Mouse (Mus musculus) cortical plate, adult 2 months (tissue): Measurements from ENCODE around the gene Mrpl38. TPM values are rescaled to one million over a fixed set of nuclear protein-coding genes. Genes with fewer than 3 reads are reported as not detected.

Experiments used
- H3K27ac ChIP-seq: fragments of 200-500 bp; 2 replicates; pipeline ENCODE4 v1.5.1; 2012; ENCODE audit warnings: low read length, control low read depth, inconsistent platforms; ENCODE audit not compliant: insufficient read depth
- H3K4me1 ChIP-seq: fragments of 200-500 bp; 2 replicates; pipeline ENCODE4 v1.6.1; 2011; ENCODE audit warnings: low read length; ENCODE audit not compliant: control insufficient read depth, insufficient read depth
- H3K4me3 ChIP-seq: fragments of 200-500 bp; 2 replicates; pipeline ENCODE4 v1.5.1; 2011; ENCODE audit warnings: mild to moderate bottlenecking, low read length, control low read depth; ENCODE audit not compliant: insufficient read depth
- CTCF ChIP-seq: fragments of 200-500 bp; IDR thresholded peaks from 2 replicates; pipeline ENCODE4 v1.5.1; 2011; ENCODE audit warnings: mild to moderate bottlenecking, control low read depth, low read length; ENCODE audit not compliant: insufficient read depth; ENCODE audit errors: extremely low read depth
- POLR2A ChIP-seq: fragments of 200-500 bp; IDR thresholded peaks from 2 replicates; pipeline ENCODE4 v1.6.1; 2011; ENCODE audit warnings: mild to moderate bottlenecking, low read length, control low read depth; ENCODE audit not compliant: insufficient read depth; ENCODE audit errors: extremely low read depth
- polyA plus RNA-seq: library from polyadenylated mRNA; depleted of rRNA; stranded (reverse); fragments of >200 nt; gene quantifications from 2 replicates; pipeline ENCODE4 v1.2.3, GENCODE M21; 2012

The Mrpl38 gene
- polyA plus RNA-seq, 1 experiment: 34.6 TPM

DNA sequence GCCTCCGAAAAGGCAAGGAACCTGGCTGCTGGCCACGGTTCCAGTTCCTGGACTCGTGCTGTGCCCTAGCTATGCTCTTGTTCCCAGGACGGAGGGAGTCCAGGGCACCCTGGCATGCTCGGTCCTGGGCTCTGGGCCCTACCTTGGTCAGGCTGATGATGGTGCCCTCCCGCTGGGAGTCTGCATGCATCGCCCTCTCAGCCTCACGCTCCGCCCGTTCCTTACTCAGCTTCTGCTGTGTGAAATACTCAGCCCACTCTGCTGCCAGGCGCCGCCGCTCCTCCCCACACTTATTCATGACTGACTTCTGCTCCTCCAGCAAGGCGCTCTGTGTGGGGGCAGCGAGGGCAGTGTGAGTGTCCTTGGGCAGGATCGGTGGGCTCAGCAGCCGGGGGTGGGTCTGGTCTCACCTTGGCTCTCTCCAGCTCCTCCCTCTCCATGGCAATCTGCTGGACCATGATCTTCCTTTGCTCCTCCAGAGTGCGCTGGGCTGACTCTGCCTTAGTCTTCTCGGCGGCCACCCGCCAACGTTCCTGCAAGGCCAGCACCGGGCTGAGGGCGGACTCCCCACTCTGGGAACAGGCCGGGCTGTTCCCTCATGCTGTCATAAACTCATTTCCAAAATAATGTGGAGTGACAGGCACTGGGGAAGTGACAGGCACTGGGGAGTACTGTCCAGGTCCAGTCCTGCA, 7.8 kb upstream of the Mrpl38 start:
- no peak for TF ChIP-seq CTCF
- TF ChIP-seq POLR2A: peak; percentile 34; the same call in 1 of the 2 replicates
- peak overlapping the region; percentile 58; the same call in 1 of the 2 replicates for H3K27ac ChIP-seq
- H3K4me3 ChIP-seq: no peak overlapping the region
- H3K4me1 ChIP-seq: peaks cover 6% of the 10 kb centered on the region

DNA sequence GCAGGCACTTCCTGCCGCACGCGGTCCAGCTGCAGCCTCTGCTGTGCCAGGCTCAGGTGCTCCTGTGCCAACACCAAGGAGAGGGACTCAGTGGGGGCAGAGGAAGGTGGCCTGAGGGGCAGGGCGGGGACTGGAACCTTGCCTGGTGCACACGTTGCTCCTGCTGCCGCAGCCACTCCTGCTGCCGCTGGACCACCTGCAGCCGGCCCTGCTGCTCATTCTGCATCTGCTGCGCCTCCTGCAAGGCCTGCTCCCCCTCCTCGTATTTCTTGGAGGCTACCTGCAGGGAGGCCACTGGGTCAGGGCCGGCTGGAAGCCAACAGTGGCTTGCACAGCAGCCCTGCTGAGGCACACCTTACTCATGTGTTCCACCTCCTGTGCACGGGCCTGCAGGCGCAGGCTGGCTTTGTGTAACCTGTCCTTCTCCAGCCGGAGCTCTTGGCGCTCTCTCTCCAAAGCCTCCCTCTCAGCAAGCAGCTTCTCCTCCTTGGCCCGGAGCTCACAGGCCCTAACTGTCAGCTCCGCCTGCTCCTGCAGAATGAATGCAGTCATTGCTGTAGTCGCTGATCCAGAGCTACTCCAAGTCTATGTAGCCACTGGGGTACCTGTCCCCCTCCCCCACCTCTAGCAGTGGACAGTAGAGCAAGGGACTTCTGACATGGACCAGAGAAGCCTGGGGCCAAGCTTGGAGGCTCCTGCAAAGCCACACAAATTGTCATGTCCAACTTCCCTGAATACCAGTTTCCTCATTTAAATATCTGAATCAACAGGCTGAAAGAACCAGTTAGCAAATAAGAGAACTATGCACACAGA, 7.0 kb upstream of the Mrpl38 start:
- TF ChIP-seq POLR2A: no peak
- no peak for TF ChIP-seq CTCF
- Histone ChIP-seq H3K27ac (peak overlapping the region; percentile 11; the same call in 1 of the 2 replicates), H3K4me1 (peaks cover 6% of the 10 kb centered on the region), H3K4me3 (no peak overlapping the region)

DNA sequence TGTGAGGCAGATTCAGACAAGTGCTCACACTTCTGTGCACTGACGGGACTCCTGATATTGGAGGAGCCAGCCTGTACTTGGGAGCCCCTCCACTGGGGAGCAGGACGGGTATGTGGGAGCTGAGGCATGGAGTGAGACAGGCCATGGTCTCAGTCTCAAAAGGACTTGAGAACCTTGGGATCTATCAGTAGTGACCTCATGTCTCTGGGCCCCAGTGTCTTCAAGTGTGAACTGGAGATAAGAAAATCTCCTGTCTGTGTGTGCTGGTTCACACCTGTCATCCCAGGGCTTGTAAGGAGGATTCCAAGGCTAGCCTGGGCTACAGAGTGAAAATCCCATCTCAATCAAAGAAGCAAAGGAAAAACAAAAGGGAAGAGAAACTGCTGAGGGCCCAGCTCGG, 4.8 kb upstream of the Mrpl38 start:
- no peak for TF ChIP-seq CTCF
- TF ChIP-seq POLR2A: no peak
- no peak overlapping the region for H3K27ac ChIP-seq
- H3K4me3 ChIP-seq: no peak overlapping the region
- peaks cover 6% of the 10 kb centered on the region for H3K4me1 ChIP-seq

GRCm38 (mm10) chr11:116142211-116142991, 3.7 kb upstream of the Mrpl38 start:
- H3K4me3 ChIP-seq: no peak overlapping the region
- TF ChIP-seq POLR2A (no peak), CTCF (no peak)
- H3K4me1 ChIP-seq: peaks cover 2% of the 10 kb centered on the region; the same call in 1 of the 2 replicates
- H3K27ac ChIP-seq: no peak overlapping the region

DNA sequence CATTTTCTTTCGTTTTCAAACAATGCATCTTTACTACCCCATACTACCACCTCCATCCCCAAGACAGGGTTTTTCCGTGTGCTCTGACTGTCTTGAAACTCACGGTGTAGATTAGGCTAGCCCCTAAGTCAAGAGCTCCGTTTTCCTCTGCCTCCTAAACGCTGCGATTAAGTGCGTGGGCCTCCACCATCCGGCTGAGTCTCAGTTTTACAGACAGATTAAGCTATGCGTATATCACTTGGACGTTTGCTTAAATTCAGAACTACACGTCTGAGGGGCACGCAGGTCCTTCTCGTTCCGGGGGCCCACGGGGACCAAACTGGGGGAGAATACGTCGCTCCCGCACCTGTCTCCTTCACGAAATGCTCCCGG, 586 bp downstream of the Mrpl38 start:
- Histone ChIP-seq H3K4me3 (peak overlapping the region; percentile 75), H3K4me1 (no peaks in the 10 kb centered on the region), H3K27ac (peak overlapping the region; percentile 87)
- TF ChIP-seq POLR2A (no peak), CTCF (no peak)

DNA sequence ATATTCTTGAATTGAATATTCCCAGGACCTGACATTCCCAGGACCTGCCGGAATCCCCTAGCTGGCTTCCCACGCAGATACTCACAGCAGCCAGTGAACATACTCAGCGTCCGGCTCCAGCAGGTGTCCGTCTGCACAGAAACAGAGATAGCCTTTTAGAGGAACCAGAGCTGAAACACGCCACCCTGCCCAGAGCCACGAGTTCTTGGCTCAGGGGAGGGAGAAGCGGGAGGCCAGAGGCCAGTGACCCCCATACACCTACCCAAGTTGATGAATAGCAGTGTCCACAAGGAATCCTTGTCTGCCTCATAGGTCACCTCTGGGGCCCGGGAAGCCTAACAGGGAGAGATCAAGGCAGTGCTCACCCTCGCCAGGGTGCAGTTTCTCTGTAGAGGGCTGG, 4.5 kb downstream of the Mrpl38 start:
- TF ChIP-seq POLR2A: no peak
- no peak for TF ChIP-seq CTCF
- Histone ChIP-seq H3K4me3 (no peak overlapping the region), H3K27ac (no peak overlapping the region), H3K4me1 (peaks cover 4% of the 10 kb centered on the region)

DNA sequence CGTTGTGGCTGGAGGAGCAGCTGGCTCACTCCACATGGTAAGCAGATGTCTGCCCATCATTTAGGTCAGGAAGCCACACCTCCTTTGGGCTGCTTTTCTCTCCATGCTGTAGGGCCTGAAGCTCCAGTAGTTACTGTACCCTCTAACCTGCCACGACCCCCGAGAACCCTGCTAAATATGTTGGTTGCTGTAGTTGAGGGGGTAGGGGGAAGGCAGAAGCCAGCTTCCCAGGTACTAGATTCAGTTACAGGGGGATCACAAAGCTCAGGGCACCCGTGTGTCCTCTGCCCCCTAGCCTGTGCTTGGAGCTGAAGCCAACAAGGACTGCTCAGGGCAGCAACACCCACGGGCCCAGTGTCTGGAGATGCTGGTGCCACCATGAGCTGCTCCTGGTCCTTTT, 5.2 kb downstream of the Mrpl38 start:
- peaks cover 4% of the 10 kb centered on the region for H3K4me1 ChIP-seq
- no peak overlapping the region for H3K27ac ChIP-seq
- H3K4me3 ChIP-seq: no peak overlapping the region
- no peak for TF ChIP-seq POLR2A
- TF ChIP-seq CTCF: no peak

GRCm38 (mm10) chr11:116132366-116133333, 6.0 kb downstream of the Mrpl38 start:
- TF ChIP-seq CTCF (peak; percentile 32; the same call in 1 of the 2 replicates), POLR2A (no peak)
- Histone ChIP-seq H3K4me1 (peaks cover 4% of the 10 kb centered on the region), H3K27ac (no peak overlapping the region), H3K4me3 (no peak overlapping the region)
